8 mouse cellular contexts compared by ENCODE assay signal in the genomic region with DNA sequence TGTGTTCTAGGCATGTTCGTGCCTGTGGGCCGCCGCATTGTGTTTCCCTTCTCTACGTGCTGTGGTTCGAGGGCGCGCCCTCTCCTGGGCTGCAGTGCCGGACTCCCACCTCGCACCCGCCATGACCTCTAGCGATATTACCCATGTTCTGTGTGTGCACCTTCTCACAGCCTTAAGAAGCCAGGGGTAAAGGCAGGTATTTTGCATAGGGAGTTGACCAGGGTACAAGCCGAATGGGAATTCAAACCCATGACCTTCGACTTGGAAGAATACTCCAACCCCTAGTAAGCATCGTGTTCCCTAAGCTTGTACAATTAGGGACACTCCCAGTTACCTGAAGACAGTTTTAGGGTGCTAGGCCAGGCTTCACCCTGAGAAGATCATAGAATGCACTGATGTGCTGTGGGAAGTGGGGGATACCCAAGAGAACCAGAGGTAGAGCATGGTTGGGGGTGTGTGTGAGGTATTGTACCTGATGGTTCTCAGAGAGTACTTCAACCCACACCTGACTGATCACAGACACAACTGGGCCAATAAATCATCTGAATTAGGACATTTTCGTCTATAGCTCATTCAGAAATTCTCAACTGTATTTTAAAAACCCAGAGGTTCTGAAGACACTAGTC.
DNase-seq lines count a peak whose midpoint lies in the region; ATAC-seq and TF ChIP-seq lines count a peak whose summit lies in the region.
"Not testable (repeated sequence)": the region's sequence is repeated elsewhere in the genome, so short reads cannot be mapped to it uniquely, and the experiment has no call there.

No protein-coding gene starts in this region.

- peak; percentile 19 for ATAC-seq in forebrain, embryonic 16.5 days
- peak; percentile 39 for ATAC-seq in hindbrain, embryonic 12.5 days (ENCODE audit: low FRiP score)
- not testable (repeated sequence) for ATAC-seq in kidney, postnatal 0 days (replicated peaks; ENCODE audit: low FRiP score, low read depth); liver, embryonic 15.5 days (ENCODE audit: insufficient read depth); stomach, embryonic 15.5 days (ENCODE audit: insufficient read depth, low FRiP score, low read depth)

- H3K9ac ChIP-seq in forebrain, embryonic 16.5 days (replicated peaks; ENCODE audit: low read depth, low read length), result peak overlapping the region; percentile 90; the same call in 1 of the 2 replicates
- not testable (repeated sequence) for H3K9ac ChIP-seq in hindbrain, embryonic 12.5 days; liver, embryonic 15.5 days; stomach, embryonic 15.5 days
- peak overlapping the region; percentile 88; the same call in 1 of the 2 replicates for H3K9ac ChIP-seq in kidney, postnatal 0 days (ENCODE audit: low read depth, low read length)

- not testable (repeated sequence) for H3K27ac ChIP-seq in forebrain, embryonic 16.5 days (ENCODE audit: low read length); hindbrain, embryonic 12.5 days; liver, embryonic 15.5 days (replicated peaks); stomach, embryonic 15.5 days
- peak overlapping the region; percentile 94; the same call in 1 of the 2 replicates for H3K27ac ChIP-seq in kidney, postnatal 0 days

- H3K4me3 ChIP-seq in forebrain, embryonic 16.5 days (replicated peaks; ENCODE audit: low read length), result peak overlapping the region; percentile 74
- H3K4me3 ChIP-seq in hindbrain, embryonic 12.5 days, result peak overlapping the region; percentile 72
- H3K4me3 ChIP-seq in kidney, postnatal 0 days (replicated peaks; ENCODE audit: low read depth, low read length), result peak overlapping the region; percentile 80
- H3K4me3 ChIP-seq in liver, embryonic 15.5 days (replicated peaks), result peak overlapping the region; percentile 71
- H3K4me3 ChIP-seq in stomach, embryonic 15.5 days (replicated peaks), result peak overlapping the region; percentile 81

- TF ChIP-seq CTCF in kidney, postnatal 0 days (IDR thresholded peaks at IDR 0.05; ENCODE audit: low read depth), result not testable (repeated sequence)

- H3K4me2 ChIP-seq in forebrain, embryonic 16.5 days (ENCODE audit: low read length), result peak overlapping the region; percentile 42
- peak overlapping the region; percentile 42 for H3K4me2 ChIP-seq in hindbrain, embryonic 12.5 days (replicated peaks)
- peak overlapping the region; percentile 56; the same call in 1 of the 2 replicates for H3K4me2 ChIP-seq in kidney, postnatal 0 days (ENCODE audit: low read length)
- H3K4me2 ChIP-seq in liver, embryonic 15.5 days, result peak overlapping the region; percentile 78
- H3K4me2 ChIP-seq in stomach, embryonic 15.5 days, result peak overlapping the region; percentile 37

- H3K36me3 ChIP-seq in forebrain, embryonic 16.5 days (ENCODE audit: control insufficient read depth, insufficient read depth); kidney, postnatal 0 days (ENCODE audit: insufficient read depth, low read length); liver, embryonic 15.5 days (replicated peaks); stomach, embryonic 15.5 days: not testable (repeated sequence)
- H3K36me3 ChIP-seq in hindbrain, embryonic 12.5 days, result peaks cover 12% of the 10 kb centered on the region; the same call in 1 of the 2 replicates

- WGBS in forebrain, embryonic 16.5 days, result 18% methylated on average over 13 of the region's 15 CpGs
- 16% methylated on average over 15 of the region's 15 CpGs for WGBS in hindbrain, embryonic 12.5 days
- 11% methylated on average over 12 of the region's 15 CpGs for WGBS in kidney, postnatal 0 days
- 7% methylated on average over 15 of the region's 15 CpGs for WGBS in liver, embryonic 15.5 days (ENCODE audit: insufficient replicate concordance)
- 12% methylated on average over 15 of the region's 15 CpGs for WGBS in stomach, embryonic 15.5 days

- H3K9me3 ChIP-seq in forebrain, embryonic 16.5 days (ENCODE audit: control insufficient read depth, low read length); kidney, postnatal 0 days (replicated peaks; ENCODE audit: low read length); liver, embryonic 15.5 days (replicated peaks); stomach, embryonic 15.5 days: not testable (repeated sequence)
- peaks cover 20% of the 10 kb centered on the region for H3K9me3 ChIP-seq in hindbrain, embryonic 12.5 days (replicated peaks)

- H3K27me3 ChIP-seq in forebrain, embryonic 16.5 days (replicated peaks; ENCODE audit: control insufficient read depth, insufficient read depth, low read length); hindbrain, embryonic 12.5 days; kidney, postnatal 0 days (ENCODE audit: insufficient read depth, low read length); liver, embryonic 15.5 days; stomach, embryonic 15.5 days (replicated peaks): not testable (repeated sequence)

- peak; percentile 19 for DNase-seq in MN1 (ENCODE audit: low spot score)
- peak; percentile 9 for DNase-seq in embryo, embryonic 10 days (ENCODE audit: low spot score)
- not testable (repeated sequence) for DNase-seq in kidney, postnatal 0 days (ENCODE audit: low spot score)
- peak; percentile 37 for DNase-seq in naive thymus-derived CD4-positive, alpha-beta T cell, adult 2 months (ENCODE audit: low read depth)

- not testable (repeated sequence) for H3K4me1 ChIP-seq in forebrain, embryonic 16.5 days (replicated peaks; ENCODE audit: control insufficient read depth, insufficient read depth, low read length); hindbrain, embryonic 12.5 days; kidney, postnatal 0 days (replicated peaks; ENCODE audit: insufficient read depth, low read length); liver, embryonic 15.5 days (replicated peaks); stomach, embryonic 15.5 days
